Mouse (Mus musculus) stomach, postnatal 0 days (tissue): ENCODE results near the gene Aebp1.

Experiments used
- CTCF ChIP-seq: IDR thresholded peaks from 2 replicates; pipeline ENCODE4 v1.5.1; 2016; ENCODE audit warnings: antibody characterized with exemption, low read depth, mild to moderate bottlenecking, moderate library complexity
- EP300 ChIP-seq: optimal IDR thresholded peaks from 2 replicates; pipeline ENCODE3; 2016; ENCODE audit warnings: antibody characterized with exemption

- TF ChIP-seq CTCF (no peak), EP300 (no peak)
Measured at GRCm38 (mm10) chr11:5841751-5842150, 20.0 kb upstream of the Aebp1 start.
